Mouse (Mus musculus) stomach, postnatal 0 days (tissue): ENCODE data around the gene Nup133.

Experiments used
- CTCF ChIP-seq: IDR thresholded peaks from 2 replicates; pipeline ENCODE4 v1.5.1; 2016; ENCODE audit warnings: antibody characterized with exemption, low read depth, mild to moderate bottlenecking, moderate library complexity
- EP300 ChIP-seq: optimal IDR thresholded peaks from 2 replicates; pipeline ENCODE3; 2016; ENCODE audit warnings: antibody characterized with exemption

DNA sequence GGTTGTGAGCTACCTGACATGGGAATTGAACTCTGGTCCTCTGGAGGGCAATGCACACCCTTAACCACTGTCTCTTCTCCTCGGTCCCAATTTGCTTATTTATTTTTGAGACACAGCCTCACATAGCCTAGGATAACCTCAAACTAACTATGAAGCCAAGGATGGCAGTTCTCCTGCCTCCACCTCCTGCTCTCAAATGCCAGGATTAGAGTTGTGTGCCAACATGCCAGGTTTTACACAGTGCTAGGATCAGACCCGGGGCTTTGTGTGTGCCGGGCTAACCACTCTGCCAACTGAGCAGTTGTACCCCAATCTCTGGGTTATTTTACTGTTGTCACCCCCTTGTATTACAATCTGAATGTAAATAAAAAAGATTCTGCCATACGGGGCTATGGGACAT is 28.4 kb upstream of the Nup133 start:
- TF ChIP-seq CTCF (no peak), EP300 (no peak)
